Mouse (Mus musculus) v-Abl transformed pro-B cells (cell line): ENCODE data around the gene Kremen2.

Experiments
- in situ Hi-C, 2 experiments: fragments of 400-800 bp; cut with MboI; formaldehyde crosslinking; loops; one replicate each; pipeline ENCODE4 v1.15.1; 2025; ENCODE audit not compliant: unreplicated experiment in 2 of 2

Gene Kremen2

DNA sequence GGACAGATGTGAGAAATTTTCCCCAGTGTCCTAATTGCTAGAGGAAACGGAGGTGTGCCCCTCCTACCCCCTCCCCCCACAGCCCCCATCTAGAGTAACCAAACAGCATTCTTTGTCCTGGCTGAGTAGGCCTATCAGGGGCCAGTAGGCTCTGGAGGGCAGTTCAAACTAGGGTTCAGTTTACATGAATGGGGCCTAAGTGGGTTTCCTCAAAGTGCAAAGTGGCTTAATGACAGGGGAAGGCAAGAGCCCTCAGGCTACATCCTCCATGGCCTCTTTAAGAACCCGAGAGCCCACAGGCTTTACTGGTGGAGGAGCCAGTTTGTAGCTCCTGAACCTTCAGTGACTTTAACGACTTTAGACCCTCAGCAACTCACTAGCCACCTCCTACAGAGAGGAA, 49.8 kb downstream of the Kremen2 start:
- in situ Hi-C loops: no loop called here

DNA sequence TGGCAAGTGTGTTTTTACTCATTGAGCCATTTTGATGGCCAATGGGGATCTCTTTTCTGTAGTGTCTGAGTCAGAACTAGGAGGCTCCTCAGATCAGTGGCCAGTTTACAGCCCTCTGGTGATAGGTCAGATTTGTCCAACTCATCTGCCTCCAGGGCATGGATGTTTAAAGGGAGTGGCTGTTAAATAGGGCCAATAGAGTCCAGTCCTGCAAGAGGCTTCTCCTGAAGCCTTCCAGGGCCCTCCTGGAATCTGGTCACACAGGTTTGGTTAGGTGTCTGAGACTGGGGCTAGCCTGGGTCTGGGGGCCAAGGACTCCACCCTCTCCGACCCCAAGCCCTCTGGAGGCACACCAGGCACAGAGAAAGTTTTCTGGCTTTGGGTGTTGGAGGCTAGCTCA, 51.1 kb downstream of the Kremen2 start:
- in situ Hi-C loops: no loop called here
